Mouse (Mus musculus) liver (tissue): ENCODE measurements around the gene Axin2.

ENCODE experiments used
- DNase-seq: peaks from one replicate; pipeline ENCODE4 v3.0.0-alpha.2; 2020; ENCODE audit warnings: mixed read lengths

Gene Axin2

DNA sequence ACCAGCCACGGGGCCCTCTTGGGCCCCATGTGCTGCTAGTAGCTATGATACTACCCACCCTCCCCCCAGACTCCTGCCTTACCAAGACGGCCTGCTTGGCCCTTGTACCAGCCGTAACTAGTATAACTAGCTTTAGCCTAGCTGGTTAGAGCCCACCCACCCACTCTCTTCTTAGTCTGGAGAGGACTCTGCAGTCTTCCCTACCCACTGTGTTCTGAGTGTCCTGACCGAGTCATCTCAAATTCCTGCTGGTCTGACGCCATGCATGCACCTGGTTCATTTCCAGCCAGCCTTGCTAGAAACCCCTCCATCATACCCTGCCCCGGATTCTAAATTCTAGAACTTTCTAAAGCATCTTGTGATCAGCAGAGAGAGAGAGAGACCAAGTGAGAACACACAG, 9.6 kb downstream of the Axin2 start:
- no peak for DNase-seq

DNA sequence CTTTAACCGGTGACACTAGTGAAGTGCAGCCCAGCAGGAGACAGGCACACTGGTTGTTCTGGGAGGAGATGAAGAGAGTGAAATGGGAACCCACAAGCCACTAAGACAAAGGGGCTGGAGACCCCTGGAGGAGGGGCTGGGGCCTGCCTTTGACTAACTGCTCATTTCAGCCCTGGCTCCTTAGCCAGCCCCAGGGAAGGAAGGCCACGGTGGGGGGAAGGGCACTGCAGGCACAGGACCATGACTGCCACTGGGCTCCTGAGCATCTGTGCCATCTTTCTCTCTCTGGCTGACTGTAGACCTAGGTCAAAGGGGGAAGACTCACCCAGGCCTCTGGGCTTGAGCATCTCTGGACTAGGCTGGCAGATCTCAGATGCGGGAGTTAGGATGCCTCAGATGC, 10.5 kb downstream of the Axin2 start:
- no peak for DNase-seq

DNA sequence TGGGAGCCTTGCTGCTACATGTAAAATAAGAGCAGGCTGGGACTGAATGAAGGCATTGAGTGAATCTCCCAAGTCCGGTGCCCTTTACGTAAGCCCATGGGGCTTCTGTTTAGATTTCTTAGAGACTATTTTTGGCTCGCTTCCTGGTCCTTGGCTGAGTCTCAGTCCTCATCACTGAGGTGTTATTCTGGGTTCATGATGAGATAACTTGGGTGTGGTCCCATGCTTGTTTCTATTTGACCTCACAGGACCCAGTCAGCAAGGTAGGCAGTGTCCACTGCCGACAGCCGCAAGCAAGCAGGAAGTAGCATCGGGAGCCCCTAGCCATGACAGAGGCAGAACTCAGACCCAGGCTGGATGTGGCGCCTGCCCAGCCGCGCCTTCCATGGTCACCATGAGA, 13.7 kb downstream of the Axin2 start:
- DNase-seq = no peak

DNA sequence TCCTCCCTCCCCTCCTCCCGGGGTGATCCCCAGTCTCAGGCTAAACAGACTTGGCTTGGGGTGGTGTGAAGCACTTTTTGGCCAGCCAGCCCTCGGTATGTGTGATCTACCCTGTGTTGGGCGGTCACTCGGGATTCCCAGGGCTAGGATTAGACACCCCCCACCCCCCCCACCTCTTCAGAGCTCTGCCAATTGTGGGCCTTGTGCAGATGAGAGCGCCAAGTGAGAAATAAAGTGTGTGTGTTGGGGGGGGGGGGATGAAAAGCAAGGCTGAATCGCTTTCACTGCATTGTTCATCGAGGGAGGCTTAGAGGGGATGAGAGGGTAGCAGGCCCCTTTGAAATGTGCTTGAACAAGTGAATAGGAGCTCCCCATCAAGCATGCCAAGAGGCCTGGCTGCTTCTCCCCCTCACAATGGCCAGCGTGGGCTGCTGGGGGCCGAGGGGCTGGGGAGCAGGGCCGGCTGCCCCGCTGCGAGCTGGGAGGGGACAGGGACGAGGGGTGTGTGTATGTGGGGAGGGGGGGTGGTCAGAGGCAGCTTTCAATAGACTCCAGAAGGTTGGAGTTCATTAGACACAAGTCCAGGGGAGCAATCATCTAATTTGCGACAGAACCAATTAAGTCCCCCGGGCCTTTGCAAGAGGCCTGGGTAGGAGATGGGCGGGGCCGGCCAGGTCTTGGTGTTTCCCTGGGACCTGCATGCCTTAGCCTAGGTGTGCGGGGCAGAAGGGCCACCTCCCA, 15.1 kb downstream of the Axin2 start:
- no peak for DNase-seq

DNA sequence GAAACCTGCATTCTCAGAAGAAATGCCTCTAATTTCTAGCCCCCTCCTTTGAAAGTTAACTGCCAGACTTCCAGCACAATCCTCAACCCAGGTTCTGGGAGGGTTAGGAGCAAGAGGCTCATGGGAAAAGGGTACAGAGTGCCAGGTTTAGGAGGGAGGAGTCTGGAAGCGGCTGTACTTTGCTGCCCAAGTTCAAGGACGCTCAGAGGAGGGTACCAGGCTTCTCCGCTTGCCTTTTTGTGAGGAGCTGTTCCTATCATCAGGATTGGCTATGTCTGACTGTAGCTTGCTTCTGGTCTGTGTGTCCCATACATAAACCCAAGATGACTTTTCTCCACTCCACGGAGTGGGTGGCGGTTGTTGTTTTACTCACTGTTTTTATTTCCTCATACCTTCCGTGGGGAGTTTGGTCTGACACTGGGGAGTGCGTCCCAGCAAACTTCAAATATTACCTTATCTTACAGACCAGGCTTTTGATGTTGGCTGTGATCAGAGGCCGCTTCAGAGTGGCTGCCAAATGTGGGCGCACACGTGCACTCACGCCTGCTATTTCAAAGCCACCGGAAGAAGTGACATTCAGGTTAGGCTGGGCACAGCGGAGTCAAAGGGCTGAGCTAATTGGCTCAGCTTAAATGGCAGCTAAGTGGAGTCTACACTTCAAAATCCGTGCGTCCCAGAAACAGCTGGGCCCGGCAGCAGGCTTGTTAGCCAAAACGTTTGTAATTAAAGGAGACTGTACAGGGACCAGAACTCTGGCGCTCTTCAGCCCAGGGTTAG, 16.1 kb downstream of the Axin2 start:
- no peak for DNase-seq

DNA sequence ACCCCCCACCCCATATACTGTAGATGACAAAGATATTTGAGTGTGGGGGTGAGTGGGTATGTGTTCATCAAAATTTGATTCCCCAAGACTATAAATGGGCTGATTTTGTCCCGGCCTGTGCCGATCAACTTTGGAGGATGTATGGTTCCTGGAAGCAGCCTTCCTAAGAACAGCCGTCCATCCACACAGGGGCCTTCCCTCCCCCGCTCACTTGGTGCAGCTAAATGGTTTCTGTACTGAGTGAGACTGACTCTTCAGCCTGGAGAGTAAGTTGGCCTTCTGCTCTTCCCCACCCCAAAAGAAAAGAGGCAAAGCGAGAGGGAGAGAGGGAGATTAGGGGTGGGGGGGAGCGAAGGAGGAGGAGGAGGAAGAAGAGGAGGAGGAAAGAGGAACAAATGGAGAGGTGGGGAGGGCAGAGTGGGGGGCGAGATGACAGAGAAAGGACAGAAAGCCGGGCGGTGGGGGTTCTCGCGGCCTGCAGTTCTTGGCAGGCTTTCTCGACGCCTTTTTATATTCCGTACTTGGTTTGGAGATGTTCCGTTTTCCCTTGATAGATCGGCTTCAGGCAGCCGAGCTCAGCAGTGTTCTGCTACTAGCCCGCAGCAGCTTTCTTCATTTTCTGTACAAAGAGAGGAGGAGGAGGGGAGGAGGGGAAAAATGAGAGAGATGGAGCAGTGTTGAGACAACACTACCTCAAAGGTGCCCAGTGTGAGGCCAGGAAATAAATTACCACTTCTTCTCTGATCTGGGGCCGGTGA, 20.7 kb downstream of the Axin2 start:
- DNase-seq = no peak

DNA sequence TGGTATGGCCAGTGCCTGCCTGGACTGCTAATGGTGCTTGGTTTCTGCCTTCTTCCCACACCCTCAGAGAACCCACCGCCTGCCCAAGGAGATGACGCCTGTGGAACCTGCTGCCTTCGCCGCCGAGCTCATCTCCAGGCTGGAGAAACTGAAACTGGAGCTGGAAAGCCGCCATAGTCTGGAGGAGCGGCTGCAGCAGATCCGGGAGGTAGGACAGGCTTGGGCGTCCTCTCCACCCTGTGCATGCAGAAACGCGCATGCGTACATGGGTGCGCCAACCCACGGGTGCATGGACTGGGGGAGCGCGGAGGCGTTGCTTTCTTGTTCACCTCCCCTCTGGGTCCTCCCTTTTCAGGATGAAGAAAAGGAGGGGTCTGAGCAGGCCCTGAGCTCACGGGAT, 21.7 kb downstream of the Axin2 start:
- DNase-seq = no peak

DNA sequence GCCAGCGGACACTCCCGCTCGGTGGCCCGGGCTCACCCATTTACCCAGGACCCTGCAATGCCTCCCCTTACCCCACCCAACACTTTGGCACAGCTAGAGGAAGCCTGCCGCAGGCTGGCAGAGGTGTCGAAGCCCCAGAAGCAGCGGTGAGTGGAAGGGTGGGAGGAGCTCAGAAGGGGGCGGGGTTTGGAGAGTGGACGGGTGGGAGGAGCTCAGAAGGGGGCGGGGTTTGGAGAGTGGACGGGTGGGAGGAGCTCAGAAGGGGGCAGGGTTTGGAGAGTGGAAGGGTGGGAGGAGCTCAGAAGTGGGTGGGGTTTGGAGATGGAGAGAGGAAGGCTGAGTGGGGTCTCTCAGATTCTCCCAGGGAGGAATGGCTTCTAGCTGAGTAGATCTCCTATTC, 23.6 kb downstream of the Axin2 start:
- no peak for DNase-seq

DNA sequence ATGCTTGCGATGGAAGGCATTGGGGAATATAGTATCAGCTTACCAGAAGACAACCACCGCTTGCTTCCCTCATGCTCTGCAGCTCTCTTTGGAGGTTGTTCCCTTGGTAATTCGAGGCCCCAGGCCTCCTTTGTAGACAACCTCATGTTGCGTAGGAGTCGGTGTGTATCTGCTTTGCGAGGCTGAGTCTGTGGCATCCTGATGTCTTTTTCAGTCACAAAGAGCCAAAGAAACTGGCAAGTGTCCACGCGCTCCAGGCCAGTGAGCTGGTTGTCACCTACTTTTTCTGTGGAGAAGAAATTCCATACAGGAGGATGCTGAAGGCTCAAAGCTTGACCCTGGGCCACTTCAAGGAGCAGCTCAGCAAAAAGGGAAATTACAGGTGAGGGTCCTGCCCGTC, 25.5 kb downstream of the Axin2 start:
- DNase-seq = no peak

DNA sequence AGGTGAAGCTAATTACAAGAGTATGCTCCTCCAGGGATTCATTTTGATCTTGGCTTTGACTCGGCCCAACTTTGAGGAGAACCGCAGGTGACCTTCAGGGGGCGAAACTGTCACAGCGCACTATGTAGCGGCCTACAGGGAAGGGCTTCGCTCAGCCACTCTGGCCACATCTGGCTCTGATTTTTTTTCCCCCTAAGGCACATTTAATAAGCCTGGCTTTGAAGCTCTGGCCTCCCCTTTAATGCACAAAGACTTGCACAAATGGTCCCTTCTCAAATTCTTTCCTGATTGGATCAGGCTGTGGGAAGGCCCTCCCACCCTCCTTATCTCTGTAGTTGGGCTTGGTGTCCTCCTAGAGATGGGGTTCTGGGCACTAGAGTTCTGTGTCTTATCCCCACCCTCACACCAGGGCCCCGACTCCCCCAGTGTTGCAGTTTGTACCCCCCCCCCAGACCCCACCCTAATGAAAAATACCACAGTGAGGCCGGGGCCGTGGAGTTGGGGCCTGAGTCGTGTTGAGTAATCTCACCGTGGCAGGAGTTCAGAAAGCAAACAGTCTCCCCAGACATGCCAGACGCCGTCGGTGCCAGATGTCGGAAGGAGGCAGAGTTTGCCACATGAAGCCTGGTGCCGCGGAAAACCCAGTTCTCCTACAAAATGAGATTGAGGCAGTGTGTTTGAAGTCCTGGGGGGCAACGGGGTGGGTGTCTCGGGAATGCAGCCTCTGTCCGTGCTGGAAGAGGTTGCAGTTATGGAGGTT, 27.5 kb downstream of the Axin2 start:
- DNase-seq = no peak

DNA sequence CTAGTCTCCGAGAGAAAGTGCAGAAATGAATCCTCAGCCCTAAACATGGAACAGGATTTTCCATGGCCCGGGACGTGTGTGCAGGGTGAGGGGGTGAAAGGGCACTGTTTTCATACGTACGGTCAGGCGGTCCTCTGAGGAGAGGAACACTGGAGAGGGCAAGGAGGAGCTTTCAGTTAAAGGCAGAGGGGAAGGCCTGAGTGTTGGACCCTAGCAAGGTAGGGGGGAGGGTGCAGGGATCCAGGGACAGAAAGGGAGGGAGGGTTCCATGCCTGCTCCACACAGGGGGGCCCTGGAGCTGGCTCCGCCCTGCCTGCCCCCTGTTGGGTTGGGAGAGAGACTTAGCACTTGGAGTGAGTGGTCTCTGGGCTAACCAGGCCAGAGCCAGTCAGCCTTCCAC, 28.4 kb downstream of the Axin2 start:
- no peak for DNase-seq

DNA sequence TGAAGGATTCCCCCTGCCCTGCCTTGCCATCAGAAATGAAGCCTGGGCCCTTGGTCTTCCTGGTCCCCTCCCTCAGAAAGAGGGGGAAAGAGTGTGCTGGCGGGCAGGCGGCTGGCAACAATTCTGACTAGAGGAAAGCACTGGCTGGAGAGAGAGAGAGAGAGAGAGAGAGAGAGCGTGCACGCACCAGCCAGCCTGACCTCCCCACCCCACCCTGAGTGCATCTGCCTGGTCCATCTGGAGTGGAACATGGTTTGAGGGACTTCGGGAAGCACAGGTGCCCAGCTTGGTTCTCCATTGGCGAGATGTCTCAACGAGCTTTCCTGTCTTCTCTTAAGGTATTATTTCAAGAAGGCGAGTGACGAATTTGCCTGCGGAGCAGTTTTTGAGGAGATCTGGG, 28.8 kb downstream of the Axin2 start:
- no peak for DNase-seq

DNA sequence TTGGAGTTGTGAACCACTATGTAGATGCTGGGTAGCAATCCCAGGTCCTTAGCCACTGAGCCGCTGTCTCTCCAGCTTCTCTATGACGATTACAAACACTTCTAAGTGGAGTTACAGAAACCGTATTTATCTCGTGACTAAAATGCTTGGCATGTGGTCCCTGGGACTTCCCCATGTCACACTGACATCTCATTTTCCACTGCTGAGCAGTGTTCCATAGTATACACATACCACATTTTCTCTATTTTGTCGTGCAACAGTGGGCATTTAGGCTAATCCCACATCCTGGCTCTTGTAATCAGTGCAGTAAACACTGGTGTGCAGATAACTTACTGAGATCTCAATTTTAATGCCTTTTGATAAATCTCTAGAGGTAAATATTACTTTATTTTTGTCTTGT, 32.2 kb downstream of the Axin2 start:
- DNase-seq = no peak

DNA sequence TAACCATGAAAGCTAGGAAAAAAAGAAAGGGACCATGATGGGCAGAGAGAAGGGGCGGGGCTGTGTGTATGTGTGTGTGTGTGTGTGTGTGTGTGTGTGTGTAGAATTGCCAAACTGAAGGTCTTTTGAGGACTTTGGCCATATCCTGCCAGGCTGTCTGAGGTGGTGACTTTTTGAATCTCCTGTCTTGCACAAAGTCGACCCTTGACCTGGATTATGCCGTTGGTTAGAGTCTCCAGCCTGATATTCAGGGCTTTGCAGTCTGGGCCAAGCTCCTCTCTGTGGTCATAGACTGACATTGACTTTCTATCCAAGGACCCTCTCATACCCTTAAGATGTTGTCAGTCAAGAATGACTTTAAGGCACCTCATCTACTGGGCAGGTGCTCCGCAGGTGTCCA, 35.8 kb downstream of the Axin2 start:
- no peak for DNase-seq

DNA sequence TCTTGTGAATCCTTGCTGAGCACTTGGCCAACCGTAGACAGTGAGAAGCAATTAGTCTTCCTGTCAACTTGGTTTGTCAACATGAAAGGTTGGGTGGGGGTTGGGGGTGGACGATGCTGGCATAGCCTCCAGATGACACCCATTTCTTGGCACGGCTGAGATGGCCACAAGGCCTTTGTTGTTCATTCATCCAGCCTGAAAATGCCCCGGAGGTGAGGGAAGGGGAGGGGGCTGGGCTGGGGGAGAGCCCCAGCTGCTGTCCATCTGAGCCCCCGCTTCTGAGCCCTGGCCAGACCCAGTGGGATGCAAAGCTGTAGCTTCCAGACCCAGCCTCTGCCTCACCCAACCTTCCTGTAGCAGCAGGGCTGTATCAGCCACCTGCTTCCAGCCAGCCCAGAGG, 38.2 kb downstream of the Axin2 start:
- DNase-seq = no peak

DNA sequence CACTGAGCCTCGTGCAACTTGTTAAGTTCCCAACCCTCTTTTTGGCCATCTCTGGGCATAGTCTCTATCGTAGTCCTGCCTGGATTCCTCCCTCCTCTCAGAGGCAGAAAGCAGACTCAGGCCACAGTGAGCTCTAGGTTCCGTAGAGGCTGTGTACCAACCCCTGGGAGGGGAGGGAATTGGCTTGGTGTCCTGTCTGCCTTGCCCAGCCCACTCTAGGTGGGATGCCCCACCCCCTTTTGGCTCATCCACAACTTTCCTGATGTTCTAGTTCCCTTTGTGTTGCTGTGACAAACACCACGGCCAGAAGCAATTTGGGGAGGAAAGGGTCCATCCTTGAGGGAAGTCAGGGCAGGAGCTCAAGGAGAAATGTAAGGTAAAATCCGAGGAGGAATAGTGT, 39.0 kb downstream of the Axin2 start:
- no peak for DNase-seq

DNA sequence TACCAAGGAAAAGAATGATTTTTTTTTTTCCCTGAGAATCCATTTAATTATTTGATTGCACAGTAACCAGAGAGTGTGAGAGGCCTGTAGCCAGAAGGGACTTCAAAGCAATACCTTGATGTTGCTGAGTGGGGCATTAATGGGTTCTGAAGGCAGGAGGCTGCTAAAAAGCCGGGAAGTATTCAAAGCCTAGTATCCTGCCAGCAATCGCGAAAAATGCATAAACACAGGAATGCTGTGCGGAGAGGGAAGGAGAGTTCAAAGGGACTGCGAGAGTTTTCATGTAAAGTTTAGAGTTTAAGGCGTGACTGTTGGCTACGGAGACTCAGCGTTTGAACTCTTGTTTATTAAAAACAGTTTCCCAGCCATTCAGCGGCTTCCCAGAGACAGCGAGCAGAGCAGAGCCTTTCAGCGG, 41.5 kb downstream of the Axin2 start:
- no peak for DNase-seq

DNA sequence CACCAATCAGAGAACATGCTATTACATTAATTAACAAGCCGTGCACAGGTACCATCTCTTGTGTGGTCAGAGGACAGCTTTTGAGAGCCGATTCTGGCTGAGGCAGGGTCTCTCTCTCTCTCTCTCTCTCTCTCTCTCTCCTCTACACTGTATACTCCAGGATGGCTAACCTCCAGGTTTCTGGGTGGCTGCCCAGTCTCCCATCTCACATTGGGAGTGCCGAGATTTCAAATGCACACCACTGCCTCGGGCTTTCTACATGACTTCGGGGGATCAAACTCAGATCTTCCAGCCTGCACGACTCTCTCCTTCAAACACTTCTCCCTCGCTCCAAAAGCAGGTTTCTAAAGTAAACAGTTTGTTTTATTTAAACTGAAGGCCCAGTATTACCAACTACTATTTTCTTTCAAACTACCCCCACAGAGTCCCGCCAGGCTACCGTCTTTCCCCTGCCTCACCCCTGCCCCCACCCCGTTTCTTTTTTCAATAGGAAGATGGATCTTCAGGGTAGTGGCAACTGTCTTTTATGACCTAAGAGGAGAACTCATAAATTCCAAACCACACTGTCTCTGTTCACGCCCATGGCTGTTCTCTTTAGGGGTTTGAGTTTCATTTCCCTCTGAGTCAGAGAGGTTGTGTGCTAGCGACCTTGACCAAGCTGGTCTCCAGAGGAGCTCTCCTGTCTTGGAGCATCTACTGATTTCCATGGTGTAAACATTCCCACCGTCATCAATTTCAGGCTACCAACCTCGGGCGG, 43.5 kb downstream of the Axin2 start:
- DNase-seq = no peak

DNA sequence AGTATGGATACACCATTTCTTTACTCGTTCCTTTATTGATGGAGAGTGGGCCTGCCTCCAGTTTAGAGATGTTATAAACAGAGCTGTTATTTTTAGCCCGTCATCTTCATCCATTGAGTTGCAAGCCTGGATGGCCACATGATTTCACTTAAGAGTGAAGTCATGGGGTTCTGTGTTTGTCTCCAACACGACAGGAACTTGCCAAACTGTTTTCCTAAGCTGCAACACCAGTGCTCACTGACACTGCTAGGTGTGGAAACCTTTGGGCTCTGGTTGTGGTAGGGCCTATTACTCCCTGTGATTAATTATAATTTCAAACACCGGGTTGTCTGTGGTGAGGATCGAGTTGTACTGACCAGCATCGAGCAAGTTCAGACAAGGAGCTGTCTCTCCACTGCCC, 45.6 kb downstream of the Axin2 start:
- DNase-seq = no peak

DNA sequence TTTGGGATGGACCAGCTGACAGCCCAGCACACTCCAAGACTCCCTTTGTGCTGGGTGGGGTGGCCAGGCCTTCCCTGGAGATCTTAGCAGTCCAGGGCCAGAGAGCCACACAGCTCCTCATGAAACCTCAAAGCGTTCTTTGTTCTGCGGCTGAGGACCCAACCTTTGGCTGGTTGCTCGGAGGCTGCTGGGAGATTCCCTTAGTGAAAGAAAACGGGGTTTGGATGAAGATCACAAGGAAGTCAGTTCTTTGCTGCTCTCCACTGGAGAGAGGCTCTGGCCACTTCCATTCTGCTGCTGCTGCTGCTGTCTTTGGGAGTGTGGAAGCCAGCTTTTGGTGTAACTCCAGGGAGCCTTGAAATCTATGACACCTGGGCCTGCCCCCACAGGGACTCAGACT, 53.3 kb downstream of the Axin2 start:
- no peak for DNase-seq

DNA sequence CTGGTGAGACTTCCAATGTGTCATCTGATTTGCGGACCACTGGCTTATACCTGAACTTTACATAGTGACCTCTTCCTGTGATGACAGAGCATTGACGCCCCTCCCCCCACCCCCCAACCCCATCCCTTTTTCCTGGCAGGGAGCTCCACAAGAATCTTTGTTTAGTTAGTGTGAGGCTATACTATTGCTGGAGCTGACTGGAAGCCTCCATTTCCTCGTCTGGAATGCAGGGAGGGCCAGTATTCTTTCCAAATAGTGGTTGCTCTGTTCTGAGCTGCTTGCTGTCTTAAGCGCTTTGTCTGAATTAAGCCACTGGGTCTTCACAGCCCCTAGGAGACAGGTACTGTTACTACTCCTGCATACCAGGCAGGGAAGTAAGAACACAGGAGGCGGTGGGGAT, 53.7 kb downstream of the Axin2 start:
- DNase-seq = no peak

DNA sequence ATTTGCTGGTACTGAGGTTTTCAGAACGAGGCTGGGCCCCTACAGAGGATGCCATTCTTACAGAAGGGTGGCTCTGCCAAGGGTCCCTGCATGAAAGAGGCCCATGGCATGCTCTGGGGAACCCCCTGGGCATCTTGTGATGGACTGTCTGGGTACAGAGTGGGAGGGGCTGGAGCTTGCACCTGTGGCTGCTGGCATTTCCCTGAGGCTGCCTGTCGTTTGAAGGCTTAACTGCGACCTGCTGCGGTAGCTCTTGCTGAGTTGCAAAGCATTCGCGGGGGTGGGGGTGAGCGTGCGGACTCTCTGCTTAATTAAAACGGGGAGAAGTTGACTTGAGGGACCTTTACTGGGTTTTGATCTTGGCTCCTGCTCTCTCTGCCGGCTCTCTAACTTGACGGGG, 55.4 kb downstream of the Axin2 start:
- DNase-seq = no peak
